Mouse (Mus musculus) midbrain, embryonic 12.5 days (tissue): ENCODE results near the gene Arhgef26. TPM values are rescaled to one million over a fixed set of nuclear protein-coding genes. Genes with fewer than 3 reads are reported as not detected.

Experiments used
- ATAC-seq: fragments of 200-750 bp; cut with Nextera tagmentation; 2 replicates; pipeline ENCODE4 v1.8.0; 2017; ENCODE audit warnings: low read depth, moderate TSS enrichment, moderate library complexity; ENCODE audit not compliant: low FRiP score
- H3K27ac ChIP-seq: fragments of 300-500 bp; sonication (generic); replicated peaks from 2 replicates; pipeline ENCODE4 v1.5.1; 2016; ENCODE audit warnings: mild to moderate bottlenecking
- H3K27me3 ChIP-seq: fragments of 300-500 bp; sonication (generic); 2 replicates; pipeline ENCODE4 v1.6.1; 2016; ENCODE audit warnings: mild to moderate bottlenecking
- H3K36me3 ChIP-seq: fragments of 300-500 bp; sonication (generic); 2 replicates; pipeline ENCODE4 v1.6.1; 2016
- H3K4me1 ChIP-seq: fragments of 300-500 bp; sonication (generic); 2 replicates; pipeline ENCODE4 v1.6.1; 2016
- H3K4me2 ChIP-seq: fragments of 300-500 bp; sonication (generic); replicated peaks from 2 replicates; pipeline ENCODE4 v1.6.1; 2016; ENCODE audit warnings: mild to moderate bottlenecking, moderate library complexity
- H3K4me3 ChIP-seq: fragments of 300-500 bp; sonication (generic); 2 replicates; pipeline ENCODE4 v1.5.1; 2016; ENCODE audit warnings: mild to moderate bottlenecking
- H3K9ac ChIP-seq: fragments of 300-500 bp; sonication (generic); replicated peaks from 2 replicates; pipeline ENCODE4 v1.6.1; 2016; ENCODE audit warnings: mild to moderate bottlenecking, moderate library complexity
- H3K9me3 ChIP-seq: fragments of 300-500 bp; sonication (generic); 2 replicates; pipeline ENCODE4 v1.6.1; 2016; ENCODE audit warnings: mild to moderate bottlenecking
- WGBS: fragments of 180-500 bp; shearing (Covaris S2); methylation state at CpG from one replicate; pipeline ENCODE4 v1.1.7; 2016; 5-methylcytosine and 5-hydroxymethylcytosine counted together
- polyA plus RNA-seq: library from polyadenylated mRNA; unstranded; fragments of >200 nt; fragmentation: Nextera tagmentation; extraction: Ambion mirVana; gene quantifications from 2 replicates; pipeline ENCODE4 v1.2.1, GENCODE M21; 2016

Arhgef26 gene
- polyA plus RNA-seq, 1 experiment from 2014 or later, result 7.9 TPM

DNA sequence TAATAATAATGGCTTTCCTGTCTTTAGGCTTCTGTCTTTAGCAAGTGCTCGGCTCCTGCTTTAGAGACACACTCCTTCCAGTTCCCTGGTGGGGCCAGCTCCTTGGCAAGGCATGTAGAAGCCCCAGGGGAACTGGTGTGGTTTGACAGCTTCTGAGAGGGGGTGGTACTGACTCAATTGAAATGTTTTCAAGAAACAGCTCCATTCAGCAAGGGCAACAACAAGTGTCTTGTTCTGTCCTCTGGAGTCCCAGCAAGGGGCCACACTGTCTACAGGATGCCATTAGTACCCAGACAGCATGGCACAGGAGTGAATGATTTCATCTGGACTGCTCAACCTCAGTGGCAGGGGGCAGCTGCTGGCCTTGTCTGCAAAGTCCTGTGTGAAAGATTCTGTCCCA lies 117.7 kb downstream of the Arhgef26 start:
- no peak overlapping the region for H3K27ac ChIP-seq
- ATAC-seq, result no peak
- no peaks in the 10 kb centered on the region for H3K9me3 ChIP-seq

GRCm38 (mm10) chr3:62458284-62459013 lies 120.3 kb downstream of the Arhgef26 start:
- ATAC-seq, result peak; percentile 69
- WGBS, result 51% methylated on average over 6 of the region's 6 CpGs

More for the DNA sequence above, 117.7 kb downstream of the Arhgef26 start:
- no peak overlapping the region for H3K4me3 ChIP-seq
- H3K27me3 ChIP-seq, result no peaks in the 10 kb centered on the region
- H3K36me3 ChIP-seq, result peaks cover 10% of the 10 kb centered on the region
- H3K4me1 ChIP-seq, result peaks cover 21% of the 10 kb centered on the region
- no peak overlapping the region for H3K9ac ChIP-seq
- 53% methylated on average over 1 of the region's 1 CpGs for WGBS
- no peak overlapping the region for H3K4me2 ChIP-seq

DNA sequence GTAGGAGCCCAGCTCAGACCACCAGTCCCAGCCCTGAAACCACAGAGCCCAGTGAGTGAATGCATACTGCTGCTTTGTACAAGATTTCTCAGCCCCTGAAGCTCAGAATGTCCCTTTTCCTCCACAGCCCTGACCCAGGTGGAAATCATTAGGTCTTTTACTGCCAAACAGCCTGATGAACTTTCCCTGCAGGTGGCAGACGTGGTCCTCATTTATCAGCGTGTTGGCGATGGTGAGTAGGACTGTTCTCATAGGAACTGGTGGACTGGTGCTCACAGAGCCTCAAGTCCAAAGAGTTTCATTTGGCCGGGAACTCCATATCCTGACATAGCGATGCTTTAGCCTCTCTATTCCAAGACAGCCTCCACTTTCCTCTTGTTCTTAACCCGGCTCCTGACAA lies 121.3 kb downstream of the Arhgef26 start:
- Histone ChIP-seq H3K9ac (no peak overlapping the region), H3K4me1 (peaks cover 10% of the 10 kb centered on the region), H3K4me3 (no peak overlapping the region), H3K9me3 (no peaks in the 10 kb centered on the region), H3K27ac (no peak overlapping the region), H3K27me3 (no peaks in the 10 kb centered on the region), H3K36me3 (peaks cover 29% of the 10 kb centered on the region), H3K4me2 (no peak overlapping the region)
- no peak for ATAC-seq
- 80% methylated on average over 6 of the region's 6 CpGs for WGBS

More at GRCm38 (mm10) chr3:62458284-62459013, 120.3 kb downstream of the Arhgef26 start:
- no peak overlapping the region for H3K4me2 ChIP-seq
- no peaks in the 10 kb centered on the region for H3K9me3 ChIP-seq
- H3K4me1 ChIP-seq, result peaks cover 18% of the 10 kb centered on the region
- no peaks in the 10 kb centered on the region for H3K27me3 ChIP-seq
- H3K27ac ChIP-seq, result no peak overlapping the region
- peaks cover 23% of the 10 kb centered on the region for H3K36me3 ChIP-seq
- no peak overlapping the region for H3K4me3 ChIP-seq
- no peak overlapping the region for H3K9ac ChIP-seq

DNA sequence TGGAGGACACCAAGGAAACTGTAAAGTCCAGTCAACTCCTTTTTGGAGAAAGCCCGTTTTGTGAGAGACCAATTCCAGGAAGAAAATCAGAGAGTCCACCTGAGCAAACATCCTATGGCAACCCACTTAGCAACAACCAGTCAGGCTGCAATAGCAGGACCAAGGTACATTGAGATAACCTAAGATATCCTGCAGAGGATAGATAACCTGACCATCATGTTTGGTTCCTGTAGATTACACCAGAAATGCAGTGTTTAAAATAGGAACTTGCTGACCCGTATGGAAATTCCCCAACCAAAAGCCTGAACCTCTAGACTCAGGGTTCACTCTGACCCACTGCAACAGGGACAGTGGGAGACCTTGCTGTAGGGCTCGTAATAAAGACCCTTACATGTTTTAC lies 126.1 kb downstream of the Arhgef26 start:
- 93% methylated on average over 3 of the region's 3 CpGs for WGBS
- Histone ChIP-seq H3K36me3 (peaks cover 66% of the 10 kb centered on the region), H3K27me3 (no peaks in the 10 kb centered on the region)

DNA sequence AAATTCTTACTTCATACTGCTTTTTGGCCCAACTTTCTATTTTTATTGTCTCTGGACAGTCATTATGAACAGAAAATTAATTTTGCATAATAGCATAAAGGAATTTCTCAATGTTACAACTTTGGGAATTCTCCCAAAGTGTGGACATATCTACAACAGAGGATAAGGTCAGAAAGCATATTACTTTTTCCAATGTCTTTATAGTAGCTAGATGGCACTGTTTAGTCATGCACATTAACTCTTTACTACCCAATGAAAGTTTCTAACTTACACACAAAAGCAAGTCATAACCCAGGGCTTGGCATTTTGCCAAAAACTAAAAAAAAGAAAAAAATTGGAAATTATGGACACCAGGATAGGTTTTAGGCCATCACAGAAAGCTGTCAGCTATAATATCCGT lies 132.0 kb downstream of the Arhgef26 start:
- no peak overlapping the region for H3K9ac ChIP-seq
- no peaks in the 10 kb centered on the region for H3K27me3 ChIP-seq
- 97% methylated on average over 1 of the region's 1 CpGs for WGBS
- H3K4me1 ChIP-seq, result no peaks in the 10 kb centered on the region
- H3K27ac ChIP-seq, result no peak overlapping the region
- no peak for ATAC-seq
- H3K9me3 ChIP-seq, result no peaks in the 10 kb centered on the region
- no peak overlapping the region for H3K4me2 ChIP-seq
- H3K36me3 ChIP-seq, result peaks cover 75% of the 10 kb centered on the region
- H3K4me3 ChIP-seq, result no peak overlapping the region

More for the DNA sequence above, 126.1 kb downstream of the Arhgef26 start:
- no peaks in the 10 kb centered on the region for H3K9me3 ChIP-seq
- H3K4me2 ChIP-seq, result no peak overlapping the region
- no peaks in the 10 kb centered on the region for H3K4me1 ChIP-seq
- H3K9ac ChIP-seq, result no peak overlapping the region
- no peak for ATAC-seq
- no peak overlapping the region for H3K4me3 ChIP-seq
- no peak overlapping the region for H3K27ac ChIP-seq

- Histone ChIP-seq H3K4me3 (no peak overlapping the region), H3K9me3 (no peaks in the 10 kb centered on the region), H3K27ac (no peak overlapping the region), H3K4me1 (no peaks in the 10 kb centered on the region), H3K4me2 (no peak overlapping the region), H3K27me3 (no peaks in the 10 kb centered on the region), H3K9ac (no peak overlapping the region), H3K36me3 (peaks cover 53% of the 10 kb centered on the region)
- ATAC-seq, result no peak
- 95% methylated on average over 2 of the region's 2 CpGs for WGBS
Measured at GRCm38 (mm10) chr3:62484340-62484739, 146.2 kb downstream of the Arhgef26 start.

- H3K4me2 ChIP-seq, result no peak overlapping the region
- no peak for ATAC-seq
- no peaks in the 10 kb centered on the region for H3K9me3 ChIP-seq
- H3K36me3 ChIP-seq, result peaks cover 65% of the 10 kb centered on the region
- no peaks in the 10 kb centered on the region for H3K27me3 ChIP-seq
- no peak overlapping the region for H3K27ac ChIP-seq
- 93% methylated on average over 6 of the region's 6 CpGs for WGBS
- H3K4me1 ChIP-seq, result no peaks in the 10 kb centered on the region
- H3K4me3 ChIP-seq, result no peak overlapping the region
- no peak overlapping the region for H3K9ac ChIP-seq
Measured at GRCm38 (mm10) chr3:62492568-62492967, 154.4 kb downstream of the Arhgef26 start.

- H3K4me2 ChIP-seq, result no peak overlapping the region
- WGBS, result 64% methylated on average over 4 of the region's 4 CpGs
- H3K9me3 ChIP-seq, result no peaks in the 10 kb centered on the region
- peaks cover 46% of the 10 kb centered on the region for H3K36me3 ChIP-seq
- H3K4me3 ChIP-seq, result no peak overlapping the region
- no peaks in the 10 kb centered on the region for H3K4me1 ChIP-seq
- ATAC-seq, result no peak
- no peak overlapping the region for H3K27ac ChIP-seq
- H3K27me3 ChIP-seq, result no peaks in the 10 kb centered on the region
- H3K9ac ChIP-seq, result no peak overlapping the region
Measured at GRCm38 (mm10) chr3:62499327-62499726, 161.2 kb downstream of the Arhgef26 start.

- Histone ChIP-seq H3K9me3 (no peaks in the 10 kb centered on the region), H3K27me3 (no peaks in the 10 kb centered on the region), H3K4me3 (peak overlapping the region; percentile 94), H3K4me1 (peaks cover 14% of the 10 kb centered on the region), H3K4me2 (peak overlapping the region; percentile 61), H3K36me3 (peaks cover 14% of the 10 kb centered on the region), H3K9ac (peak overlapping the region; percentile 92; the same call in 1 of the 2 replicates), H3K27ac (no peak overlapping the region)
- WGBS, result 71% methylated on average over 5 of the region's 5 CpGs
- no peak for ATAC-seq
Measured at GRCm38 (mm10) chr3:62505166-62505900, 167.2 kb downstream of the Arhgef26 start.

DNA sequence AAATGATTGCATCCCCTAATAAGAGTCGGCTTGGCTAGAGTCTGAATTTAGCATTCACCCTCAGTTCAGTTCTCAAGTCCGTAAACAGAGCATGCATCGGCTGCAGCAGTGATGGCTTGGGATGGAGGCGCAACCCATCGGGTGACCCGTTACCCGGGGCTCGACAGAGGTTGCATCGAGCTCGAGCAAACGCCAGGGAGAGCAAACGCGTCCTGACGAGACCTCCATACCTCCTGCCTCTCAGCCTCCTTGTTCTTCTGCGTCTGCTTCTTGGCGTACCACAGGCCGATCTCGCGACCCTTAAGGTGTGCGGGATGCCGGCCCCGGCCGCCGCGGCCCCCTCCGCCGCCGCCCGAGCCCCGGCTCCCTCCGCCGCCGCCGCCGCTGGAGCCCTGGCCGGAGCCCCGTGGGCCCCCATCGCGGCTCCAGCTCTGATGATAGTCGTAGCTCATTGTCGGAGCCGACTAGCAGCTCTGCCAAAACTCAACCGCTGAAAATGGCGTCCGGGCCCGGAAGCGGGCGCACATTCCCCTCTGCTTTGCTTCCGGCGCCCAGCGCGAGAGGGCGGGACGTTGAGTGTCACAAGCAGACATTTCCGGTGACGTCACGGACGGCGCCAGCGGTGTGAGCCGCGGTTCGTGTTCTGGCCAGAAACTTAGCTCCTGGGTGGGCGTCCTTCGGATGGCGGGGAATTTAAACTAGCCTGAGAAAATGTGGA lies 168.5 kb downstream of the Arhgef26 start, which contains the start of gene Dhx36:
Gene Dhx36, minus strand, starts transcription at position 517 of the 718 bp plus-strand sequence.
- ATAC-seq, result peak; percentile 99
- WGBS, result under 1% methylated on average over 64 of the region's 66 CpGs
- Histone ChIP-seq H3K9ac (peak within 1 kb of the TSS; percentile 92), H3K36me3 (0 out of 2 replicates have a peak, but pooled peaks cover 3% of the 10 kb centered on the region), H3K4me3 (peak within 1 kb of the TSS; percentile 94), H3K9me3 (no peaks in the 10 kb centered on the region), H3K4me2 (peak within 1 kb of the TSS; percentile 61), H3K4me1 (peaks cover 14% of the 10 kb centered on the region), H3K27me3 (no peaks in the 10 kb centered on the region), H3K27ac (peak within 1 kb of the TSS; percentile 97)

DNA sequence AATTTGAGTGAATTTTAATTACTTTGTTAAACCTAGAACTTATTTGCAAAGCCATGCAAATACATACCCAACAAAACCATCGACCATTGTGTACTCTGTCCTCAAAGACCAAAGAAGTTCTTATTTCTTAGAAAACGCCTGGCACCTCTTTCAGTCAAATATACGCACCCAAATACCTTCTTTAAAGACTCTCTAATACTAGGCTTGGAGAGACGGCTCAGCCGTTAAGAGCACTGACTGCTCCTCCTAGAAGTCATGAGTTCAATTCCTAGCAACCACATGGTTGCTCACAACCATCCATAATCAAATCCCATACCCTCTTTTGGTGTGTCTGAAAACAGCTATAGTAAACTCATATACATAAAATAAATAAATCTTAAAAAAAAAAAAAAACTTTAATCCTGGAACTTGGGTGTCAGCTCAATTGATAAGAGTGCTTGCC lies 169.1 kb downstream of the Arhgef26 start:
- H3K9me3 ChIP-seq, result no peaks in the 10 kb centered on the region
- peak; percentile 57 for ATAC-seq
- H3K4me2 ChIP-seq, result peak overlapping the region; percentile 61
- no peak overlapping the region for H3K9ac ChIP-seq
- H3K36me3 ChIP-seq, result no peaks in the 10 kb centered on the region
- no peaks in the 10 kb centered on the region for H3K27me3 ChIP-seq
- peaks cover 14% of the 10 kb centered on the region for H3K4me1 ChIP-seq
- WGBS, result 41% methylated on average over 5 of the region's 5 CpGs
- H3K4me3 ChIP-seq, result peak overlapping the region; percentile 94
- H3K27ac ChIP-seq, result no peak overlapping the region
